Mouse (Mus musculus): ENCODE data around the gene Creb5. TPM values are rescaled to one million over a fixed set of nuclear protein-coding genes. Genes with fewer than 3 reads are reported as not detected.

Gene Creb5
- total RNA-seq (2021) = 1 to 10 TPM; 9.3 to 9.4 TPM

DNA sequence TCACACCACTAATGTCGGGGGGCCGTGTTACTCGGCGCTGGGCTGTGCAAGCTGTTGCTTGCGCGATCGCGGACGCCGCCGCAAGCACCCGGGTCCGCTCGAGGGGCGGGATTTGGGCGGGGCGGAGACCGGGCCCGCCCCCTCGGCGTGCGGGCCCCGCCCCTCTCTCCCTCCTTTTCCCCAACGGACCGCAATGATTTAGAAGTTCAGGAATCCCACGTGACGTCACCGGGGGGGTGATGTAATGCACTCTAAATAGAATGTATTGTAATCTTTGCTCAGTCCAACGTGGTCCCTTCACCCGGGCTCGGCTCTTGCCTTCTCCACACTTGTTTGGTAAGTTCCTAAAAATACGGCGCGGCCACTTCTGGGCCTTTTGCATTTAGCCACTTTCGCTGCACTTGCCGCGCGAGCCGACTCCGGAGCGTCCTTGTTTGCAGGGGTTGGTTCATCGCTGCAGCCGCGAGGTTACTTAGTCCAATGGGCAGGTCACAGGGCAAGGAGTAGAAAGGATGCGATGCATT lies at the start of gene Creb5:
TSS of gene Creb5 (plus strand) at position 233 of the 524 bp plus-strand sequence.
- intact Hi-C loops (cut with DNase I) = loop anchor here (2.0 to 10.0 kb wide), 5 partner anchors 105 to 798 kb away; no protein-coding TSS in a partner anchor
- DNase-seq = peak; percentile 91 to 97

DNA sequence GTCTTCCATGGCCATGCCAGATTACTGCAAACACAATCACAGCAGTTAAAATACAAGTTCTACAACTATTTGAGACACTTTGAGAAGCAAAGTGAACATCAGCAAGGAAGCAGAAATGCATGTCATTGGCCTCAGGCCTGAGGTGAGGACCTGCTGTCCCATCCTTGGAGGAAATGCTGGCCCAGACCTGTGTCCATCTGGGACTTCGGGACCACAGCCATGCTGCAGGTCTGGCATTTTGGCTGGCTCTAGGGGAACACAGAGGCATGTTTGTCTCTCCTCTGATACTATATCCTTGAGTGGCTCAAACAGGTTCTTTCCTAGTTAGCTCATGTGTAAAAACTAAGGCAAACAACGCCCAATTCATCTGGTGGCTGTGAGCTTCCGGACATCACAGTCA lies 27.2 kb upstream of the Creb5 start:
- DNase-seq = no peak
- intact Hi-C loops (cut with DNase I) = no loop called here

DNA sequence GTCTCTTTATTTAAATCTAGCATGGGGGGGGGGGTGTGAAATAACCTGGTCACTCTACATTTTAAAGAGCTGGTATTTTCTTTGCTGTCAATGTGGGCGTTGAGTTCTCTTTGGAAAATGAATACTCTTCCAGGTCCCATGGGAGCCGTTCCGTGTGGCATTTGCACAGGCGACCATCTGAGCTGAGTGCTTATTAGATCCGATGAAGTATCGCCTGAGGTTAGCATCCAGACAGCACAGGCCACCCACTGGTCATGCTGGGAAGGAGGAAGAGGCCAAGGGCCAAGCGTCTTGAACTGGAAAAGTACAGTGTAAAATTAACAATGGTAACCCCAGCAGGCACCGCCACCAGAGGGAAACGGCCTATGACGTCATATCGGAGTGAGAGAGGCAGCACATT lies 24.7 kb upstream of the Creb5 start:
- intact Hi-C loops (cut with DNase I) = no loop called here
- DNase-seq = no peak

DNA sequence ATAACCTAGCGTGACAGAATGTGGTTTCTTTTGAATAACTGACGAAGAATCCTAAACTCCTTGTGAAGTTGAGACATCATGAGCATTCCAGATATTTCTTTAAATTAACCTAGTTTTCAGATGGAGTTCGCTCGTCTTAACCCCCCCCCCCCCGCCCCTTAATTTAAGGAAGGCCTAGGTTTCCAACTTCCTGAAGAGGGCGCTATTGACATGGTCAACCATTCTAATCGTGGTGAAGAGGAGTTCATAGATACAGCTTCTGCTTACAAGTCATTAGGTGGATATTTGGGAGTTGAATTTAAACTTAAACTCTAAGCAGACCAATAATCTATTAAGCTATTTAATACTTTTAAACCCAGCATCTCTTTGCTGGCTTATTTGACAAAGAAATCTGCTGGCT lies 20.0 kb upstream of the Creb5 start:
- DNase-seq = peak in 1 of 2 experiments; percentile 18
- intact Hi-C loops (cut with DNase I) = loop anchor here (1.0 to 2.0 kb wide), 2 partner anchors 248 to 454 kb away; no protein-coding TSS in a partner anchor

DNA sequence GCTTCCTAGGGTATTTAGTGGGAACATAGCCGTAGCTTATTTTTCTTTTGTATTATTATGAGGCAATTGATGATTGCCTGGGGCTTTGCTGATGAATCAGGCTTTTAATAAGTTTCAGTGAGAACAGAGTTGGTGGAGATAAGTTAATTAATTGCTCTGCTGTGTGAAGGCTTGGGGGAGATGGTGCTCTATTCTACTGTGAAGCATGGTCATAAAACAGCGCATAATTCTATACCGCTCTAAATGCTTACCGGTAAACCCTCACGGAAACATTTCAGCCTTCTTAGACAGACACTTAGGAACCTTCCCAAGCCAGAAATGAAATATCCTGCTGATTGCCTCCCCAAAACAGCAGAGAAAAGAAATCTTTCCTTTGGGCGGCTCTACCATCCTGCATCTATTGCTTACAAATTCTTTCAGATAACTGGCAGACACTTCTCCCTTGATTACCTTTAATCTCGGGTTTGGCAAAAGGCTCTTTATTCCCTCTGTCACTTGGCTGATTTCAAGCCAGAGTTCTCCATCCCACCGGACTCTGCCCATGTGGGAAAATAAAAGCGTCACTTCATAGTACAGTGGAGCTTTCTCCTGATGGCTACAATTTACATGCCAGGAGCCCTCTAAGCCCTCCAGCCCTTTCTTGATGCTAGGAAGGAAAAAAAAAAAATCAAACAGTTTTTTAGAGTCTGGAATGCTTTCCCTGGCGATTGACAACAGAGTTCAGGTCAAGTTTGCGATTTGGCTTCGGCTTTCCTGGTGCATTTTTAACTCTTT lies 19.2 kb upstream of the Creb5 start:
- intact Hi-C loops (cut with DNase I) = loop anchor here (1.0 to 2.0 kb wide), 2 partner anchors 247 to 453 kb away; no protein-coding TSS in a partner anchor
- DNase-seq = no peak

DNA sequence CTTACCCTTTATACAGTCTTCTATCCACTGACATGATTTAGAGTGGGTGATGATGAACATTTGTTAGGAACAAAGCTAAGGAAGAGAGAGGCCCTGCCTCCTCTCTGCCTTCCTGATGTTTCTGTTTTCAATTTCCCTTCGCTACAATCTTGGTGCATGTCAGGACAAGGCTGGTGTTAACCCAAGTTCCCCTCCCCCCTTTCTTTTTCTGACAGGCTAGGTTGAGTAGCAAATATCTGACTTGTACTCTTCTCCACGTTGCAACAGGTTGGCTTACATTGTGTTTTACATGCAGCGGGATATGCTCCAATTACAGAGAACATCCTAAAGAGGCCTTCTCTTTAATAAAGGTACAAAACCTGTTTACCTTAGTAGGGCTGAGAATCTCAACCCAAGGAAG lies 15.9 kb upstream of the Creb5 start:
- intact Hi-C loops (cut with DNase I) = no loop called here
- DNase-seq = no peak

DNA sequence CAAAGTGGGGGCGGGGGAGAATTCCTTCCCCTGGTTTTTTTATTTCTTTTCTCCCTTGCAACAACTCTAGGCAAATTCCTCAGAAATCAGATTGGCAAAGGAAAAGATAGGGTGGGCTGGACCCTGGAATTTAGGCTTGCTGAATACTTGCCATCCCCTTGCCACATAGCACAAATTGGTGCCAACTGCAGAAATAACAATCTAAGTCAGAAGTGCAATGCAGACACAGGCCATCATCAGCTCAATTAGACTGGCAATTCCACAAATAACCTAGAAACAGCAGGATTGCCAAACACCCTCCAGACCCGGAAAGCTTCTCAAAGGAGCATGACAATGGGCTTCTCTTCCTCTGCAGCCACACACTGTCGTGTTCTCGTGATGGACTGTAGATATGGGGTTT lies 15.4 kb upstream of the Creb5 start:
- intact Hi-C loops (cut with DNase I) = no loop called here
- no peak for DNase-seq

DNA sequence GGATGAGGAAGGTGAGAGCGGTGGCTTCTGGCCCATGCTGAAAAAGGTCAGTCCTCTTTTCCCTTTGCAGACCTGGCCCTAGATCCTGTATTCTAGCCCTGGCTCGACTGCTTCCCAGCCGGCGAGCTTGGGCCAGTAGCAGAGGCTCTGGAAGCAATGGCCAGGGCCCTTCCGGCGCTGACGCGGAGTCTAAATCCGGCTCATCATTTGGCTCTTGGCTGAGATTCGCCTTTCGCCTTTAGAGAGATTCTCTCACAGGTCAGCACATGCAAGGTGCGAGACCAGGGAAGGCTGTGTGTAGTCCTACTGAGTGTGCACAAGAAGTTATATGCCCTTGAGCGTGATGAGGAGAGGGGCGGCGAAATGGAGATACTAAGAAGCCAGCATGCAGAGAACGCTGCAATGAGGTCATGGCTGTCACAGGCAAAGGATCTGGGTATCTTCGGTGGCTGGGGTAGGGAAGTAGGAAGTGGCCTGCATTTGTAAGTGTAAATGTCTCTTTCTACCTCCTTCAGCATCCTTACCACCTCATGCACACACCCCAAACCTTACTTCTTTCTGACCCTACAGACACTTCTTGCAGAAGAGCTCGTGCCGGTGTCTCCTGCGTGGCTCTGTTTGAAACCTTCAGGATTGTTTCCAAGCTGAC lies 557 bp upstream of the Creb5 start:
- intact Hi-C loops (cut with DNase I) = loop anchor here (2.0 to 10.0 kb wide), 5 partner anchors 106 to 798 kb away; no protein-coding TSS in a partner anchor

DNA sequence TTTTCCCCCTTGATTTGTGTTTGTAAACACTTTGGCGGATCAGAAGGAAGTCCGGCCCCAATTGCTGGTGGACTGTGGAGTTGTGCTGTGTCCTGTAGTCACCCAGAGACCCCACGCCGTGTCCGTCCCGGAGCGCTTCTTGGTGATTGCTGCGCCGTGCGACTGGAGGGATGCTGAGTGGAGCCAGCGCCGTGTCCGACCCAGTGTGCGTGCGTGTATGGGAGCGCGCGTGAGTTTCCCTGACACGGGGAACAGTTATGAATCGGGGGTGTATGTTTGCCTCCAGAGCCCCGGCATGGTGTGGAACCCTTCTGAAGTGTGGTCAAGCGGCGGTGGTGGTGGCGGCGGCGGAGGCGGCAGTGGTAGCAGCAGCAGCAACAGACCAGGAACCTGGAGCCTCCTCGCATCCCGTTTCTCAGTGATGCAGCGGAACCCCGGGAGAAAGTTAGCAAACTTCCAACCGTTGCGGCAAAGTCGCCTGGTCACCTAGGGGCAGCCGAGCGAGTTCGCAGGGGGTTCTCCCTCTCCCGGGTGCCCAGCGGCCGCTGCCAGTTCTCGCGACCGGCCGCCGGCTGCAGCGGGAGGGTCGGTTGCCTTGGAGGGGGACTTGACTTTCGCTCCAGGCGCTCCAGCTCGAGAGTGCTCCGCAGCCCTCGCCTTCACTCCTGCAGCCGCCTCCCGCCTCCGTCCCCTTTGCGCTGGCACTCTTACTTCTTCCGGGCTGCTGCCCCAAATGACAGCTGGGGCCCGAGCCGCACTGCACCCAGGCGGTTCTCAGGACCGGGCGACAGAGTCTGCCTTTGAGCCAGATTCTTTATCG lies 702 bp downstream of the Creb5 start:
- DNase-seq = peak; percentile 65 to 70
- intact Hi-C loops (cut with DNase I) = loop anchor here (2.0 to 10.0 kb wide), 5 partner anchors 105 to 797 kb away; no protein-coding TSS in a partner anchor

More for the DNA sequence above, 557 bp upstream of the Creb5 start:
- peak; percentile 57 to 74 for DNase-seq

DNA sequence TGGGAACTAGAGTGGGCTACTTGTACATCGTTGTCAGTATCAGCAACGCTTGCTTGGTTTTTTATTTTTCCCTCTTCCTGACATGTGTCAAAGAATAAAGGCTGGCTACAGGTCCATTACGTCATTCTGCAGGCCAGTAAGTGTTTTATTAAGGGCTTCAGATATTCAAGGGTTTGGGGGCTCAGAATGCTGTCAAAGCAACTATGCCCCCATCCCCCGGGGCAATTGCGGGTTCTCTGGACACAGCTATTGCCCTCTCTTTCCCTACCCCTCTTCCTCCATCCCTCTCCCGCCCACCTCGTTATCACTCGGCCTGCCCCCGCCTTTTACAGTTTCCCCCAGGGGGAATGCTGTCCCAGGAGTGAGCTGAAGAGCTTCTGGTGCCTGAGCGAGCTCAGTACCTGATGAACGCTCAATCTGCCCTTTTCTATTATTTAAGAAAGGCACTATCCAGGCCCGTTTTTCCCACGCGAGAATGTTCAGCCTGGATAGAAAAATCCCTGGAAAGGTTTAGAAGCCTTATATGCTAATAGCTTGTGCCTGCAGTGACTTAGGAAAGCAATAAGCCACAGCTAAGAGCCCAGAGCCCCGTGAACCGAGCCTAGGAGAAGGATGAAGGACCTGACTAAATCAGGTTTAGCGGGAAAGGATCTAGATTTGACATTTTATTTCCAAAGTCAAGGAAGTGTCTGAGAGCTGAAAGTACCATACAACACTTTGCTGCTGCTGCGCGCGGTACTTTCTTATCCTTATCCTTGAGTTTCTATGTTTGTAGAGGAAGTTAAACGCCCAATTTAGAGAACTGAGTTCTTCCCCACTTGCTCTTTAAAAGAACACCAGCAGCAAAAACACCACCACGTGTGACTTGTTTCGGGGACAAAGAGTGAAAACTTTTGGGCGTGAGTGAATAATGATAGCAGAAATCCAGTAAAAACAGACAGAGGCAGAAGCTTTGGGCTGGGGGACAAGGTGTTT lies 1.8 kb downstream of the Creb5 start:
- intact Hi-C loops (cut with DNase I) = loop anchor here (5.0 to 10.0 kb wide), 4 partner anchors 103 to 796 kb away; no protein-coding TSS in a partner anchor
- peak; percentile 24 to 38 for DNase-seq

DNA sequence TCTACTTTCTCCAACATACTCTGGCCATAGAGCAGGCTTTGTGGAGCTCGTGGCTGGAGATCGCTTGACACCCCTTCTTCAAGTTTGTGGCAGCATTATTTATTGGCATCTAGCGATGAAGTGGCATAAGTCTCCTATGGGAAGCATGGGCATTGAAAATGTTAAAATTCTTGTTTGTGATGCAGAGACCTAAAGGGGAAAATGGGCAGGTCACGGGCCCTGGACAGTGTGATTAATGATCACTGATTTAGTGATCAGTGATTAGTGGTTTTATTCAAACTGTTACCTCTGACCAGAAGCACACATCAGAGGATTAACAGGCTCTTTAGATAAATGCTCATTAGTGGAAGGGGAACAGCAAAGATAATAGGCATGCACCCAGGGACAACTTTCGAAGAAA lies 2.6 kb downstream of the Creb5 start:
- intact Hi-C loops (cut with DNase I) = loop anchor here (5.0 to 10.0 kb wide), 4 partner anchors 103 to 795 kb away; no protein-coding TSS in a partner anchor
- no peak for DNase-seq

DNA sequence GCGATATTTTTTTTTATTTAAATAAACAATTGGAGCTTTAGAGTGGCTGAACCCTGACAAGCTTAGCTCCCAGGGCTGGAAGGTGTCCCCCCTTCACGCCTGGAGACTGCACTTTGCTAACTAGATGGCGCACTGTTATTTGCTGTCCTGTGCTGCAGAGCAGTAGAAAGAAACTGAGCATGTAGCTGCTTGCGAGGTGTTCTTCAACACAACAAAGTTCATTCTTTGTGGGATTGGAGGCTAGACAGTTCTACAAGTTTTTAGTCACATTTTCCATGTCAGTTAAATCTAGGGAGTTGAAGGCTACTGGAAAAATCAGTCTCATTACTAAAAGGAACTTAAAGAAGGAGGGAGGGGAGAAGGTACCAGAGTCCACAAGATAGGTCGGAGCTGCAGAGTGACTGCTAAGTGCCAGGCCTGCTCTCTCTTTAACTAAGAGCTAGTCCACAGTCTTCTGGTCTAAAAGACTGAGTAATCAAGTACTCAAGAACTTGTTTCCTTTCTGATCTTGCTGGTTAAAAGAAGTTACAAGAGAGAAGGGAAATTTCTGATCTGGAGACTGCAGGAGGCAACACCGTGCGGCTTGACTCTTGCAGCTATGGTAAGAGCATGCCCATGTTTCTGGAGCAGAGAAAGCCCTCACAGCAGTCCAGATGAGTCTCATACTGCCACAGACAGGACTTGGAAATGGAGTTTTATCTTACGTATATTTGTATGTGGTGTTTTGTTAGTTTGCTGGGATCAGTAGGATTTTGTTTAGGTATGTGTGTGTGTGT lies 3.3 kb downstream of the Creb5 start:
- intact Hi-C loops (cut with DNase I) = no loop called here
- no peak for DNase-seq

DNA sequence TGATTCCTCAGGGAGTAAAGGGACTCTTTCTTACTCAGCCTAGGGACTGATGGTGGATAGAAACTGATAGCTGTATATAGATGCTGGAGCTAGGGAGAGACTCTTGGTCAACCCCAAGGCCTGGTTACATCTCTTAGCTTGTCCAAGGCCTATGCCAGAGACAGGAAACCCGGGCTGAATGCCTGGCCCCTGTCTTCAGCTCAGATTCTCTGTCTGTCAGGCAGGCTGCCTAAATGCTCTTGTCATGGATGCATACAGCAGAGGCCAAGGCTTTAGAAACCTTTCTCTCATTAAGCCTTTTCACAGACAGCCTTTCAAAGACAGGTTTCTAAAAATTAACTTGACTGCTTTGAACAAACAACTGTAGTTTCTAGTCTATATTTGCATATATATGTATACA lies 5.9 kb downstream of the Creb5 start:
- DNase-seq = no peak

DNA sequence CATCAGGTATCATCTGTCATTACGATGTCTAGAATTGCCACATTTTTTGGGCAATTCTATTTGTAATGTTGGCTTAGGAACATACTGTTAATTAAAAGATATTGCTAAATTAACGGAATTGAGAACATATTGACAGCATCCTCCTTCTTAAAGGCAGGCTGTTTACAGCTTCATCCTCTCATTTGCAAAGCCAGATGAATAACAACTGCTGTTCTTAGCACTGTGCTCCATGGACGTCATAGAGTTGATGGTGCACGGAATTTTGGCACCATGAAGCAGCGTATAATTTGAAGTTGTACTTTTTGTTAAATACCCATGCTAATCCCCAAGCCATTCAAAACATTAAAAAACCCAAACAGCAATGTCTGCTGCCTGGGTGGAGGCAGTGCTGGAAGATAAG lies 10.8 kb downstream of the Creb5 start:
- intact Hi-C loops (cut with DNase I) = no loop called here
- no peak for DNase-seq

More for the DNA sequence above, 5.9 kb downstream of the Creb5 start:
- intact Hi-C loops (cut with DNase I) = no loop called here

DNA sequence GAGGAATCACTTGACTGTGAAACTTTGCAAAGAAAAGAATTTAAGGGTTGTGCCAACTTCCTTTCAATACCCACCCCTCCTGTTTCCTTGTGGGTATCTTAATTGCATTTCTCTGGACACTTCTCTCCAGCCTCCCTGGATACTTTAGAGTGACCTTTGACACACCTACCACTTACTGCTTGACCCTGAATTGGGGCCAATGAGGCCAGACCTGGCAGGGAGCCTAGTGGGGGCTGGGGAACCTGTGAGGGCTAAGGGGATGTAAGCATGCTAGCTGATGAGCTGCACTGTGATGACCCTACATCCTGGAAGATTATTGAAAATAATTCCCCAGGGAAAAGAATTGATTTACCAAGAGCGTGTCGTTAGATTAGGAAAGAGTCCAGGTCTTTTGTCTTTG lies 17.1 kb downstream of the Creb5 start:
- DNase-seq = no peak
- intact Hi-C loops (cut with DNase I) = no loop called here

DNA sequence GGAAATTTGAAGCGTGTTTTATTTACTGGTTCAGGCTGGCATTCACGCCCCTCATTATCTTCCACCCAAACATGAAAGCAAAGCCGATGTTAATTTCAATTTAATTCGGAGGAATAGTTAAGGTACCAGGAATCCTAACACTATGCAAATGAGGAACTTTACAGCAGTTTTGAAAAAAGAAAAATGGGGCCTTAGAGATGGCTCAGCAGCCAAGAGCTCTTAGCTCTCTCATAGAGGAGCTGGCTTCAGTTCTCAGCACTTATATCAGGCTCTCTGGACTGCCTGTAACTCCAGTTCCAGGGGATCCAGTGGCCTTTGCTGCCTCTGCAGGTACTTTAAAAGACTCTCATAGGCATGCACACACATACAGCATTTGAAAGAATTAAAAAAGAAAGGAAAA lies 19.1 kb downstream of the Creb5 start:
- DNase-seq = no peak
- intact Hi-C loops (cut with DNase I) = no loop called here

DNA sequence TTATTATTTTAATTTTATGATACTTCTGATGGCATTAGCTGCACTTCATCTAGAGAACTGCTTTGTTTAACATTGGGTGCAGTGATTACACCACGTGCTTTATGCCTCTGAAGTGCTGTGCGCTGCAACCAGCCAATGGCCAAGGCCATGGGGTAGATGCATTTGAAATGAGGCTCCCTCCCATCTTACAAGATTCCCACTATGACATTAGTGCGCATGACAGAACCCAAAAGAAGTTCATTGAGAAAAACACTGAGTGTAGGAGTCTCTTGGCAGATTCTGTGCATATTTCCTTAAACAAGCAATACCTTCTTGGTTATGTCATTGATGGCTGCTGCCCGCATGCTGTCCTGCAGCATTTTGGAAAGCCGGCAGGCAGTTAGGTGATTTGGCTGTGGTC lies 19.6 kb downstream of the Creb5 start:
- intact Hi-C loops (cut with DNase I) = no loop called here
- DNase-seq = no peak

DNA sequence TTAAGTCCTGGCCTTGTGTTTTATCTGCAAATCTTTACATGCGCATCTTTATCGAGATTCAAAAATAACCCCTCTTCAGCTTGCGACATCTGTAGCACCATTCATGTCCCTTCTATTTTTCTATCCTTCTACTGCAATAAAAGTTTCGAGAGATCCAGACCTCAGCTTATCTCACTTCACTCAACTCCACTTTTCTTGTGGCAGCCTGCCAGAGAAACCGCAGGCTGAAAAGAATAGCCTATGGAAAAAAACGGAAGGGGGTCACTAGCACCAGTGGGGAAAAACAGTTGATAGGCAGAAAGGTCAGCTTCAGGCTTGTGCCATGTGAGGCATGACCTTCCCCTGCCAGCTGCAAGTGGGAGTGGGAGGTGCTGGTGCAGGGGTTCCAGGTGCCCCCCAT lies 21.6 kb downstream of the Creb5 start:
- no peak for DNase-seq
- intact Hi-C loops (cut with DNase I) = no loop called here

DNA sequence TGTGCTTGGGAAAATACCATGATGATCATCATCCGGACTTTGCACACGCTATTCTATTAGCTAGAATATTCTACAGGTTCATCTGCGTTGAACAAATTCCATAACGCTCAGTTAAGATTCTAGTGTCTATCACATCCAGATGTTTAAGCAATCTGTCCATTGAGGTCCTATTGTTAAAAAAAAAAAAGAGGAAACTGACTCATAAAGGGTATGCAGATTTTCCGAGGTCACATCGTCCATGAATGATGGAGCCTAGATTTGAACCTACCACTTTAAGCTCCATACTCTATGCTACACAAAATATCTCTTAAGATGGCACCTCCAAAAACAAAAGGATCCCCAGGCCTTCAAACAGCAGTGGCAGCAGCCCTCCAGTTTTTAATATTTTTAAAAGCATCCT lies 26.5 kb downstream of the Creb5 start:
- no peak for DNase-seq
- intact Hi-C loops (cut with DNase I) = no loop called here
